Mouse (Mus musculus) gastrocnemius, postnatal 4 days (tissue): ENCODE measurements around the gene Ubxn6. TPM values are rescaled to one million over a fixed set of nuclear protein-coding genes. Genes with fewer than 3 reads are reported as not detected.

Experiments
- DNase-seq, 2 experiments: peaks; one replicate each; pipeline ENCODE4 v3.0.0; 2021 to 2022; ENCODE audit warnings: low spot score in 2 of 2, mixed read lengths in 2 of 2
- total RNA-seq, 2 experiments: library from RNA; stranded (reverse); gene quantifications; 2 replicates each; pipeline ENCODE4 v1.2.3; 2021

The Ubxn6 gene
- total RNA-seq, 2 experiments from 2014 or later = 45.7 to 46.1 TPM

DNA sequence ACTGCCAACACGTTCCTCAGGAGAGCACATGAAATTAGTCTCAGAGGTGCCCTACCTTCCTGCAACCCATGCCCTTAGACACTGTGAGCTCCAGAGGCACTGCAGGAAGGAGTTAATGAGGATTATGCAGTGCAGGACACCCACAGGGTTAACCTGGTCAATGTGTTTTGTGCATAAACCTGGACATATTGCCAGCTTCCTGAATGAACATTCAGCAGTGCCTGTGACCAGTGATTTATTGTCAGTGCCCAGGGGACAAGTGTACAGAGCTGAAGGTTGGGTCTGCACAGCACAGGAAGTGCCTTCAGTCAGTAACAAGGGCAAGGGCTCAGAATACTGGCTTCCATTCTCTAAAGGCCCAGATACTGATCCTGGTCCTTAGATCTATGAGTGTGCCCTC, 47.9 kb downstream of the Ubxn6 start:
- DNase-seq = no peak

DNA sequence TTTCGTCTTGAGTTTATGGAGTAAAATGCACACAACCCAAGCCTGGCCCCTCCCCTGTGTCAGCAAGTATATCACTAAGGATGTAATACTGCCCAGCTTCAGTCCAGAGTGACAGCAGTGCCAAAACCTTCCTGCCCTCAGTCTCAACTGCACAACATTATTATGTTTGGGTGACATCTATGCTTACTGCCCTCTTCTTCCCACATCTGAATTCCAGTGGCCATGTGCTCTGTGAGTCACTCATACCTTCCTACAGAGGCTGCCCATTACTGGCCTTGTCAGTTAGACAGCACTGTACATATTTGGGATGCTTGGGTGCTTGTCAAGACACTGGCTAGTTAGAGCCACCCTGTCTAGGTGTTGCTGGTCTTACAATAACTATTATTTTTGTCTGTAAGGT, 48.5 kb downstream of the Ubxn6 start:
- DNase-seq = no peak

DNA sequence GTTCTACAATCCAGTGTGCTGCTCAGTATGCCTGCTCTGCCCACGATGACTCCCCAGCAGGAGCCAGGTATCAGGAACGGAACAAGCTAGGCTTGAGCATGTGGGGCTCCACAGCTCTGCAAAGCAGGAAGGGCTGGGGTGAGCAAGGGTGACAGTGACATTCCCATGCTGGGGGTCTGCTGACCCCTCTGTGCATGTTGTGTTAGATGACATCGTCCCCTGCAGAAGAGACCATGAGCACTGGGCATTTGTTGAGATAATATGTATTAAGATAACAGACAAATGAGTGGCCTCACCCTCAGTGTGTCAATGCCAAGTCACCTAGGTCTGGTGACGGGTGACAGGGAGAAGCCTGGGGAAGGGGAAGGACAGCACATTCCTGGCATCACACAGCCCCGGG, 49.9 kb downstream of the Ubxn6 start:
- DNase-seq = no peak

DNA sequence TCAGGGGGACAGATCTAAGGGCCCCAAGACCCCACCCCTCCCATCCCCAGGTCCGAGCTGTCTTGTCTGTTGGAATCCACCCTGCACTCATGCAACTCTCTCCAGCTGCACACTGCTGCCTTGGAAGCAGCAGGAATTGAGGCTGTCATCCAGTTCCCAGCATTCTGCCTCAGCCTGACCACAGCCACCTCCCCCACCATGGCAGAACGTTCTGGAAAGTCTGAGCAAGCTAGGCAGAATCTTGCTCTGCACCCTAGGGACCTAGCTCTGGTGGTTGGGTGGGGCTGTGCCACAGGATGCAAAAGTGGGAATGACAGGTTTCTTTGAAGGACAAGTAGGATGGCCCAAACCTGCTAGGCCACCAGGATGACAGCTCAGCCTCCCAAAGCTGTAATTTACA, 50.4 kb downstream of the Ubxn6 start:
- DNase-seq = no peak

DNA sequence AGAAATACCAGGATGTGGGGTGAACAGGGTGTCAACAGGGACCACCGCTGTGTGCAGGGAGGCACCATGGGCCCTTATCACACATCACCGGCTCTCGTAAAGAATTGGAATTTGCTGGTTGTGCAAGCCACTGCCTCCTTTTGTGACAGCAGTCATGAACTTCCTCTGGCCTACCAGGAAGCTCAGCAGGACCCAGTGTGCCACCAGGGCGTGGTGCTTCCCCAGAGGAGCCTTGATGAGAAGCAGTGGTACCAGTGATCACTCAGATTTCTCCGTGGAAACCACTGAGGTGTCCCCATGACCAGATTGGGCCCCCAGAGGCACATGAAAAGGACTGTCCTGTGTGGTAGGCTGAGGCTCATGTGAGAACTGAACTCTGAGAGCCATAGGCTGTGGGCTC, 51.4 kb downstream of the Ubxn6 start:
- no peak for DNase-seq

DNA sequence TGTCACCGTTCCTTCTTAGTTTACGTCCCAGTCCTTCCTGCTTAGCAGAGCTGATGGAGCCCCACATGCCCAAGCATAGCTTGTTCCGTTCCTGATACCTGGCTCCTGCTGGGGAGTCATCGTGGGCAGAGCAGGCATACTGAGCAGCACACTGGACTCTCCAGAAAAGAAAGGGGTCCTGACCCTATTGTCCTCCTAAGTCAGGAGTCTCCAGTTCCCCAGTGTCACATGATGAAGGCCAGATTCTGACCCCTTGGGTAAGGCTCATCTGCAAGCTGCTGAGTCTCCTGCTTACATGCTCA, 51.9 kb downstream of the Ubxn6 start:
- no peak for DNase-seq

DNA sequence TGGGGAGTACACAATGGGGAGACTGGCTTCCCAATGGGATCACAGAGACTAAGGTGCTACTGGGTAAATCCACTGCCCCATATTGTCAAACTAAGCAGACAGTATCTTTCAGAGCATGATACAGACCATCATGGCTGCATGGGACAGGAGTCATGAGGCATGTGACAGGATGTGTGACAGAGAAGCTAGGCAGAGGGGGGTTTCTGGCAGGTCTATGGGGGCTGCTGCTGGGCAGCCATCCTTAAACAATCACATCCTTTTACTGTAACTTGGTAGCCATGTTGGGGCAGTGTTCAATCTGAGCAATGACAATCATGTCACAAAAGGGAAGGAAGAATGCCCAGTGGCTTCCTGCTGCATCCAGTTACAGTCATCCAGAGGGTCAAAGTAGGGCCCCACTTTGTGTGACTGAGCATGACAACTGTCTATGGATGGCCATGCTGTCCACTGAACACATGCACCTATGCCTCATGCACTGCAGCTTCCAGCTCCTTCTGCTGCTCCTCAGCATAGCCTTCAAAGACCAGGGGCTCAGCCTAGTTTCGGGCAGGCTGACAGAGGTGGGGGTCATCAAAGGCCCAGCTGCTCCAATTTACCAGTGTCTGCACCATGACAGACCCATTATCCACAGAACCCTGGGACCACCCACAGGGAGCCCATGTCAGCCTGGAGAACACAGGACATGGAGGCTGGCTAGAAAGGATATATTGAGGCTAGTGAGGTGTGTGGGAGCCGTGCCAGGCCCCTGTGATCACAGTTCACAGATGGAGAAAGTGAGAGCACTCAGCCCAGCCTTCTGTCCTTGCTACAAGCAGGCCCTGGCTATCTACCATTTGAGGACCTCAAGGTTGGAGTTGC, 52.5 kb downstream of the Ubxn6 start:
- no peak for DNase-seq

DNA sequence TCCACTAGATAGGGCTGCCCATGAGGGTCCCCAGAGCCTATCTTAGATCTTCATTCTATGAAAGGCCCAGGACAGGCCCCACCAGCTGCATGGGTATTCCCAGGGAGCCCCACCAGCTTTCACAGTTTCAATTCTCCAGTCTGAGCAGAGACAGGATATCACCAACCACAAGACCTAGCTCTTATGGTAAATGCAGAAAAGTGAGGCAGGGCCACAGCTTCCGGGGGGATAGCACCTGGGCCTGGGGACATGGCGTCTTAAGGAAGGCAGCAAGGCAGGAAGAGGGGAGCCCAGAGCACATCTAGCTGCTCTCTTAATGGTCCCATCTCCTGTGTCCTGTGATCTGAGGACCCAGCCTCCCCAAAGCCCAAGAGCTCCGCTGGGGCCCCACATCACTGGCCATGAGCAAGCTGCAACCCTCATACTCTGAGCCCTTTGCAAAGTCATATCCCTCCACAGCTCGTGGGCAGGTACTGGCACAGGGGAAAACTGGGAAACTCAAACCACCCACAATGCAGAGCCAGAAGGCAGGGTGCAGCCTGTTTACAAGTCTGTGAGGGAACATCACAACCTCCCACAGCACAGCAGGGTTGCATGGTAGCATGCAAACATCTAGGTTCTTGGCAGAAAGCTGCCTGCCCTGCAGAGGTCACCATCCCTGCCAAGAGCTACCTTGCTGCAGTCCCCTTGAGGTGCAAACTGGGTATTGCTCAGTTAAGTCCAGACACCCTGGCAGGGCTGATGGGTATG, 53.5 kb downstream of the Ubxn6 start:
- no peak for DNase-seq

DNA sequence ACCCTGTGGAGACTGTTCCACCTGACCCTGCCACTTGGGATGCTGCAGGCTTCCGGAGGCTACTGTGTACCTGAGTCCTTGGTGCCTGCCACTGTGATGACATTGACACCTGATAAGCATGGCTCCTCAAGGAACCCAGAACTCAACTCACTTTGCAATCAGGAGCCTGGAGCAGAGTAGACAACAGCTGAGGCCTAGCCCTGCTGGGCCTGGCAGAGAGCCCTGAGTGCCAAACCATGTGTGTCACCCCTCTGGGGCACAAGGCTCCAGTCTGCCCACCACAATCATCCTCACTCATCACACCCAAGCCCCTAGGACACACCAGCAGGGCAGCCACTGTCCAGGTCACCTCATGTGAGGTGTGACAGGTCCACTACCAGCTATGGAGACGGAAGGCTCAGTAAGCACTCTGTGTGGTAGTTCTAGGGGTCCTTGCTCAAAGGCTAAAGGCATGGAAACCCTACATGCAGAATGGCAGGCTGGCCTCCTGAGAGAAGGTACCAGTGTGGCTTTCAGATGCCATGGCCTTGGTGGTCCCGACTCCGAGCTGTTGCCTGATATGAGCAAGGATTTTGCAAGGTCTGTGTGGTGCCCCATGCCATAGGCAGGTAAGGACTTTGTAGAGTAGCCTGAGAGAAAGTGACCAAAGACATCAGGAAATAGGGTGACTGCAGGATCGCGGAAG, 54.3 kb downstream of the Ubxn6 start:
- DNase-seq = no peak

DNA sequence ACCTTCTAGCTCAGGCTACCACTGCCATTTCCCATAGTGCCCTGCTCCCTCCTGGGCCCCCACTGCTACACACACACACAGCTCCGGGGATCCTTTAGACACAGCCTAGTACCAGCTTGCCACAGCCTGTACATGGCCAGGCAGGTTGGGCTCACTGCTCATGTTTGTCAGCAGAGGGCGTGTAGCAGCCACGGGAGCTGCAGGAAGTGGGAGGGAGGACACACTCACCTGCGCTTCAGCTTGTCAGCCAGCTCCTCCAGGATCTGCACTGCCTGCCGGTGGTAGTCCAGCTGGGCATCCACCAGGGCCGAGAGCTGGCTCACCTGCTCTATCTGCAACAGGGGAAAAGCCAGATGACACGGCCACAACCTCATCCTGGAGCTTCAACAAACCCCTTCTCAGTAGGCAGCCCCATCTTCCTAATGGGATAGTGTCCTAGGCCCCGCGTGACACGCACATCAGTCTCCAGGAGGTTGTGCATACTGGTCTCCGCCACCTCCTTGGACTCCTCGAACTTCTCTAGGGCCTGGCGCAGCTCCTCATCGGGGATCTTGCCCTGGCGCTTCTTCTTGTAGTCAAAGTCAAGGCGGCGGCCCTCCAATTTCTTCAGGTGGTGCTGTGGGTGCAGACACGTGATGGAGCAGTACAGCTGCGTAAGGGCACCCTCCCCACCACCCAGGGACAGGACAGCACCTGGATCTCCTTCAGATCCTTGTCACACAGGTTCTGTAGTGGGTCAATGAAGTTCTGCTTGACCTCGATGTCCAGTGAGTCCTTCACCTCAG, 56.3 kb downstream of the Ubxn6 start:
- DNase-seq = no peak

DNA sequence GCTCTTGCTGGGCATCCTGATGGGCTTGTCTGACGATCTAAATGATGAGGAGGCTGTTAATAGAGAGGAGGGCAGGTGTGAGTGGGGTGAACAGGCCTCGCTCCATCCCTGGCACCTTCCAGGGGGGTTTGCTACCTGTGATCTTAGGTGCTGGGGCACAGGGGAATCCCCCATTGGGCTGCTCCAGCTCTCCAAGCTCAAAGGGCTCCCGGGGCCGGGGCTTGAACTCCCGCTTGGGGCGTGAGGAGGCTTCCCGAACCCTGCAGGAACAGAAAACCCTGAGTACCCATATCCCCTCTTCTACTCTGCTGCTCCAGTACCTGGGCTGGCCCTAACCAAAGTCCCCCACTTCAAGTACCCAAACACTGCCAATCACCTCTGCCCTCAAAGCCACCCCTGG, 57.0 kb downstream of the Ubxn6 start:
- no peak for DNase-seq

Other genes starting within 250 kb of the Ubxn6 start
- gene Zfp119a, start 196.1 kb downstream of the Ubxn6 start, total RNA-seq = 1 to 10 TPM; 3.6 to 5.5 TPM
- gene Zfp959, start 182.9 kb downstream of the Ubxn6 start, total RNA-seq = 1 to 10 TPM; 5.4 to 6.1 TPM
- 1 to 10 TPM; 3.8 to 4.0 TPM for gene Zfp119b, start 125.5 kb downstream of the Ubxn6 start, total RNA-seq
- 1 to 10 TPM; 1.9 to 2.0 TPM for gene Ebi3, start 122.4 kb downstream of the Ubxn6 start, total RNA-seq
- 10 to 100 TPM; 15.3 to 15.9 TPM for gene Yju2, start 115.9 kb downstream of the Ubxn6 start, total RNA-seq
- 1 to 10 TPM; 1.8 to 1.9 TPM for gene Shd, start 104.6 kb downstream of the Ubxn6 start, total RNA-seq
- under 1 TPM in 1 of 2 experiments, not detected in 1; 0.32 TPM for gene Fsd1, start 88.5 kb downstream of the Ubxn6 start, total RNA-seq
- 1 to 10 TPM; 7.0 TPM for gene Stap2, start 69.4 kb downstream of the Ubxn6 start, total RNA-seq
- gene Mpnd, start 69.3 kb downstream of the Ubxn6 start, total RNA-seq = 10 to 100 TPM; 32.7 to 44.3 TPM
- gene Sh3gl1, start 38.4 kb downstream of the Ubxn6 start, total RNA-seq = 10 to 100 TPM; 56.0 to 59.9 TPM
- gene Chaf1a, start 34.6 kb downstream of the Ubxn6 start, total RNA-seq = 10 to 100 TPM; 13.4 to 14.0 TPM
- 10 to 100 TPM; 52.4 to 61.6 TPM for gene Hdgfl2, start 4.6 kb upstream of the Ubxn6 start, total RNA-seq
- 10 to 100 TPM; 60.0 to 80.1 TPM for gene Plin4, start 34.8 kb upstream of the Ubxn6 start, total RNA-seq
- 10 to 100 TPM; 25.7 to 29.7 TPM for gene Plin5, start 42.6 kb upstream of the Ubxn6 start, total RNA-seq
- gene Lrg1, start 47.0 kb upstream of the Ubxn6 start, total RNA-seq = 1 to 10 TPM; 3.1 to 4.0 TPM
- gene Sema6b, start 65.3 kb upstream of the Ubxn6 start, total RNA-seq = 10 to 100 TPM; 21.0 to 21.8 TPM
- 1 to 10 TPM; 6.7 to 6.8 TPM for gene Tnfaip8l1, start 87.4 kb upstream of the Ubxn6 start, total RNA-seq
- gene Mydgf, start 108.9 kb upstream of the Ubxn6 start, total RNA-seq = 10 to 100 TPM; 42.4 to 47.5 TPM
- gene Dpp9, start 143.9 kb upstream of the Ubxn6 start, total RNA-seq = 10 to 100 TPM; 30.0 to 30.5 TPM
- 10 to 100 TPM; 98.3 to 99.9 TPM for gene Fem1a, start 181.8 kb upstream of the Ubxn6 start, total RNA-seq
- 1 to 10 TPM; 8.5 to 8.9 TPM for gene Ticam1, start 201.8 kb upstream of the Ubxn6 start, total RNA-seq
- 10 to 100 TPM; 59.0 to 60.6 TPM for gene Plin3, start 217.8 kb upstream of the Ubxn6 start, total RNA-seq
- not detected for gene Arrdc5, start 225.3 kb upstream of the Ubxn6 start, total RNA-seq
- gene Uhrf1, start 228.3 kb upstream of the Ubxn6 start, total RNA-seq = 10 to 100 TPM; 39.7 to 41.6 TPM